Mouse (Mus musculus): Measurements from ENCODE around the gene Sstr1. TPM values are rescaled to one million over a fixed set of nuclear protein-coding genes. Genes with fewer than 3 reads are reported as not detected.

Gene Sstr1
- not detected for polyA plus RNA-seq (2017; shearing (Covaris generic))

DNA sequence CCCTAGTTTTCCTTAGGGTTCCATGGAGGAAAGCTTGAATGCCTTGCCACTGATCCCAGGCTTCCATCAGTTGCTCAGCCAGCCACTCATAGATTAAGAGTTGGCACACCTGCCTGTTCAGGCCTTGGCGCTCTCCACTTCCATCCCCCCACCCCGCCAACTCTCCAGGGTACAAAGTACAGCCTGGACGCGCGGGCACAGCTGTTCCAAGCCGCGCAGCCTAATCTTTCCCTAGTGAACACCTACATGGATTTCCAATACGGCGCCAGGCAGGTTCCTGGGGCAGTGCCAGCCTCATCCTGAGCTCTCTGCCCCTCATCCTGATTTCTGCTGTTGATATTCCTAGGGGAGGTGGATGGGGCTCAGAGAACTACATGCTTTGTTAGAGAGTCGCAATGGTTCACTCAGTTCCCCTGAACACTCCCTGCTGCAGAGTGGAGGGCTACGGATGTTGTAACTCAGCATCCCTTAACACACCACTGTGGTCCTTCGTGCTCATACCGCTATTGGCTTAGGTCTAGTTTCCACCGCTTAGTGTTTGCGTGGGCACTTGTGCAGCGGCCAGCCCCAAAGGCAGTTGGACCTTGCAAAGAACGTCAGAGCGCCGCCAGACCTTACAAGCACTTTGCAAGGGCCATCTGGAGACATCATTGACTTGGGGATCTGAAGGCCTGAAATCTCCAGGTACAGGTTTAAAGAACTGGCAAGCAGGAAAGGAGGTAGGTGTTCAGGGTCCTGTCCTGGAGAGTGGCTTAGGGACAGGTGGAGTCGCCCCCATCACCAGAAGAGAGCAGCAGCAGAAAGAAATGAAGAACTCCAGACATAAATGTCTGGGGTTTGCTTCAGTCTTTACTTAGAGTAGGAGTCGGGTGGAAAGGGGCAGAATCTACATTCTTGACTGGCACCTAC is at the start of gene Sstr1:
Sstr1 (plus strand) TSS at position 610 of the 909 bp plus-strand sequence.

Other genes with a start within 250 kb of the Sstr1 start
- not detected for gene Clec14a, start 57.5 kb downstream of the Sstr1 start, polyA plus RNA-seq (2017; shearing (Covaris generic))

Measured in effector memory CD4-positive, alpha-beta T cell, adult 7 months (primary cell).